Mouse (Mus musculus) spleen, adult 2 months (tissue): Measurements from ENCODE around the gene Nupr1. TPM values are rescaled to one million over a fixed set of nuclear protein-coding genes. Genes with fewer than 3 reads are reported as not detected.

Experiments used
- DNase-seq, 2 experiments: peaks; one replicate each; pipeline versions ENCODE4 v3.0.0 to v3.0.0-alpha.2; 2012 to 2021; ENCODE audit warnings: low spot score in 2 of 2, low read depth in 1 of 2
- H3K27ac ChIP-seq: fragments of 200-500 bp; 2 replicates; pipeline ENCODE4 v1.5.1; 2012; ENCODE audit warnings: low read length, inconsistent platforms; ENCODE audit not compliant: insufficient read depth
- H3K27me3 ChIP-seq: fragments of 200-500 bp; 2 replicates; pipeline ENCODE4 v1.6.1; 2012; ENCODE audit warnings: mild to moderate bottlenecking, moderate library complexity, low read length, inconsistent platforms; ENCODE audit not compliant: control insufficient read depth, insufficient read depth
- H3K36me3 ChIP-seq: fragments of 200-500 bp; 2 replicates; pipeline ENCODE4 v1.6.1; 2012; ENCODE audit warnings: mild to moderate bottlenecking, low read length, inconsistent platforms; ENCODE audit not compliant: control insufficient read depth, insufficient read depth
- H3K4me1 ChIP-seq: fragments of 200-500 bp; 2 replicates; pipeline ENCODE4 v1.6.1; 2011; ENCODE audit warnings: inconsistent platforms; ENCODE audit not compliant: control insufficient read depth, insufficient read depth, insufficient read length
- H3K4me3 ChIP-seq: fragments of 200-500 bp; 2 replicates; pipeline ENCODE4 v1.5.1; 2011; ENCODE audit warnings: mild to moderate bottlenecking, inconsistent platforms; ENCODE audit not compliant: insufficient read depth, insufficient read length; ENCODE audit errors: extremely low read depth
- CTCF ChIP-seq: fragments of 200-500 bp; IDR thresholded peaks from 2 replicates; pipeline ENCODE4 v1.5.1; 2011; ENCODE audit warnings: mild to moderate bottlenecking, inconsistent platforms; ENCODE audit not compliant: insufficient read depth, insufficient read length, insufficient replicate concordance; ENCODE audit errors: extremely low read depth
- POLR2A ChIP-seq: fragments of 200-500 bp; IDR thresholded peaks from 2 replicates; pipeline ENCODE4 v1.6.1; 2011; ENCODE audit warnings: low read depth, low read length, inconsistent platforms
- WGBS: fragments of 180-500 bp; shearing (Covaris S2); methylation state at CpG from one replicate; pipeline ENCODE4 v1.1.7; 2018; 5-methylcytosine and 5-hydroxymethylcytosine counted together
- polyA plus RNA-seq: library from polyadenylated mRNA; depleted of rRNA; stranded (reverse); fragments of >200 nt; gene quantifications from 2 replicates; pipeline ENCODE4 v1.2.3, GENCODE M21; 2012

The Nupr1 gene
- polyA plus RNA-seq, 1 experiment, result 28.8 TPM

DNA sequence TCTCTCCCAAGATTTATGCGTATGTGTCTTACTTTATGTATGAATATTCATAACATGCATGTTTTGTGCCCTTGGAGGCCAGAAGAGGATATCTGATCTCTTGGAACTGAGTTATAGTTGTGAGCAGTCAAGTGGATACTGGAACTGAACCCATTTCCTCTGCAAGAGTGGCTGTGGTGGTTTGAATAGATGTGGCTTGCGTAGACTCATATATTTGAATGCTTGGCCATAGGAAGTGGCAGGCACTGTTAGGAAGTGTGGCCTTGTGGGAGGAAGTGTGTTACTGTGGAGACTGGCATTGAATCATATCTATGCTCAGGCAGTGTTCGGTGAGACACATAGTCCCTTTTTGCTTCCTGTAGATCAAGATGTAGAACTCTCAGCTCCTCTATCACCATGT, 25.0 kb upstream of the Nupr1 start:
- peak; percentile 34 to 52 for DNase-seq
- H3K27ac ChIP-seq, result peak overlapping the region; percentile 42
- H3K4me3 ChIP-seq, result no peak overlapping the region
- peaks cover 10% of the 10 kb centered on the region; the same call in 1 of the 2 replicates for H3K4me1 ChIP-seq
- H3K36me3 ChIP-seq, result no peaks in the 10 kb centered on the region
- 31% methylated on average over 3 of the region's 3 CpGs for WGBS
- TF ChIP-seq CTCF (no peak), POLR2A (no peak)
- no peaks in the 10 kb centered on the region for H3K27me3 ChIP-seq

DNA sequence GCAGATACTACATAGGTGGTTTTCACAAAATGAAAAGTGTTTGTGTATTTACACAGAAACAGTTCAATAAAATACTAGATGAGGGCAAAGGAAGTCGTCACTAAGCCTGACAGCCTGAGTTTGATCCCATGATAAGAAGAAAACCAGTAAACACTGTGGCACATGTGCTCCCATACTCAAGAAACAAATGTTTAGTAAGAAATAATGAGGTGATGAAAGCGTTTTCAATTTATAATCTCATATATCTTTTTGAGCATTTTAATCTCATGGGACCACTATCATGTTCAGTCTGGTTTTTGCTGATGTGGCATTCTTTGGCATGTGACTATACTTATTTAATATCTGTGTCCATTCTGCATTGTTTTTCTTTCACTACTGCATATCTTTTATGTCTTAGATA, 23.3 kb upstream of the Nupr1 start:
- H3K27me3 ChIP-seq, result no peaks in the 10 kb centered on the region
- TF ChIP-seq POLR2A (no peak), CTCF (no peak)
- H3K4me1 ChIP-seq, result peaks cover 10% of the 10 kb centered on the region; the same call in 1 of the 2 replicates
- H3K27ac ChIP-seq, result no peak overlapping the region
- no peak overlapping the region for H3K4me3 ChIP-seq
- no peak for DNase-seq
- no peaks in the 10 kb centered on the region for H3K36me3 ChIP-seq
- WGBS, result 71% methylated on average over 2 of the region's 2 CpGs

- H3K27me3 ChIP-seq, result no peaks in the 10 kb centered on the region
- 76% methylated on average over 2 of the region's 2 CpGs for WGBS
- DNase-seq, result no peak
- peaks cover 5% of the 10 kb centered on the region; the same call in 1 of the 2 replicates for H3K4me1 ChIP-seq
- no peak overlapping the region for H3K27ac ChIP-seq
- no peak overlapping the region for H3K4me3 ChIP-seq
- no peaks in the 10 kb centered on the region for H3K36me3 ChIP-seq
- TF ChIP-seq CTCF (no peak), POLR2A (no peak)
Observed at GRCm38 (mm10) chr7:126650852-126651251, 20.2 kb upstream of the Nupr1 start.

- Histone ChIP-seq H3K36me3 (no peaks in the 10 kb centered on the region), H3K4me1 (no peaks in the 10 kb centered on the region; the same call in 1 of the 2 replicates), H3K27me3 (no peaks in the 10 kb centered on the region), H3K4me3 (peak within 1 kb of the TSS; percentile 92), H3K27ac (peak within 1 kb of the TSS; percentile 97)
- TF ChIP-seq POLR2A, result peak; percentile 97
- TF ChIP-seq CTCF, result no peak
- WGBS, result under 1% methylated on average over 57 of the region's 57 CpGs
- DNase-seq, result peak; percentile 92
Observed at GRCm38 (mm10) chr7:126649231-126650051, 18.8 kb upstream of the Nupr1 start, which contains the start of gene Sgf29. Gene Sgf29, plus strand, starts transcription at chr7:126649309.

- TF ChIP-seq CTCF (no peak), POLR2A (no peak)
- no peaks in the 10 kb centered on the region for H3K27me3 ChIP-seq
- no peak for DNase-seq
- WGBS, result 74% methylated on average over 4 of the region's 4 CpGs
- H3K36me3 ChIP-seq, result no peaks in the 10 kb centered on the region
- H3K27ac ChIP-seq, result no peak overlapping the region
- H3K4me1 ChIP-seq, result no peaks in the 10 kb centered on the region; the same call in 1 of the 2 replicates
- H3K4me3 ChIP-seq, result no peak overlapping the region
Observed at GRCm38 (mm10) chr7:126648486-126648885, 17.8 kb upstream of the Nupr1 start.

DNA sequence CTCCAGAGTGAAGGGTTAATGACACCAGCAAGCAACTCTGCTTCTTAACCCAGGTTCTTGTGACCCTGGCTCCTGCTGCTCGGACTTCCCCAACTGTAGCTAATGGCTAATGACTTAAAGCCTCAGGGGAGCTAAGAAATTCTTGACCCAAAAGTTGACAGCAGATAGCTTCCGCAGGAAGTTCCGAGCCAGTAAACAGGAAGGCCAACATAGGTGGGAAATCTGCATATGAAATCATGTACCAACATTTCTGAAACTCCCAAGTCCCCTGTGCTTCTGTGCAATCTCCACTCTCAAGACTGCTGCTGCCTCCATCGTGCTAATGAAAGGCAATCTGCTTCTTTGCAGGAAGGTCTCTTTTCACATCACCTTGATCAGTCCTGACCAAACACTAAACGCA, 15.0 kb upstream of the Nupr1 start:
- no peaks in the 10 kb centered on the region for H3K36me3 ChIP-seq
- TF ChIP-seq POLR2A (no peak), CTCF (no peak)
- no peak overlapping the region for H3K27ac ChIP-seq
- WGBS, result 66% methylated on average over 5 of the region's 5 CpGs
- no peak overlapping the region for H3K4me3 ChIP-seq
- DNase-seq, result no peak
- H3K27me3 ChIP-seq, result no peaks in the 10 kb centered on the region
- H3K4me1 ChIP-seq, result no peaks in the 10 kb centered on the region; the same call in 1 of the 2 replicates

GRCm38 (mm10) chr7:126644914-126645313, 14.3 kb upstream of the Nupr1 start:
- Histone ChIP-seq H3K27me3 (no peaks in the 10 kb centered on the region), H3K36me3 (no peaks in the 10 kb centered on the region), H3K27ac (no peak overlapping the region), H3K4me1 (no peaks in the 10 kb centered on the region; the same call in 1 of the 2 replicates), H3K4me3 (no peak overlapping the region)
- no peak for DNase-seq
- TF ChIP-seq CTCF (no peak), POLR2A (no peak)
